Mouse (Mus musculus) kidney, postnatal 0 days (tissue): ENCODE results near the gene Pip4p1. TPM values are rescaled to one million over a fixed set of nuclear protein-coding genes. Genes with fewer than 3 reads are reported as not detected.
A peak's percentile ranks its signal among the peaks of the same experiment; 100 is the strongest.
"Not testable (repeated sequence)": the region's sequence is repeated elsewhere in the genome, so short reads cannot be mapped to it uniquely, and the experiment has no call there.

Experiments
- ATAC-seq: fragments of 200-750 bp; cut with Nextera tagmentation; replicated peaks from 2 replicates; pipeline ENCODE4 v1.8.0; 2017; ENCODE audit warnings: low read depth, moderate number of reproducible peaks, moderate TSS enrichment, moderate library complexity; ENCODE audit not compliant: low FRiP score
- DNase-seq: peaks from one replicate; pipeline ENCODE4 v3.0.0-alpha.2; 2016; ENCODE audit warnings: low spot score
- H3K27ac ChIP-seq: fragments of 300-500 bp; sonication (generic); 2 replicates; pipeline ENCODE4 v1.5.1; 2014; ENCODE audit warnings: mild to moderate bottlenecking
- H3K27me3 ChIP-seq: fragments of 300-500 bp; sonication (generic); 2 replicates; pipeline ENCODE4 v1.6.1; 2014; ENCODE audit warnings: low read length, mixed read lengths; ENCODE audit not compliant: insufficient read depth
- H3K36me3 ChIP-seq: fragments of 300-500 bp; sonication (generic); 2 replicates; pipeline ENCODE4 v1.6.1; 2014; ENCODE audit warnings: low read length, mixed read lengths; ENCODE audit not compliant: insufficient read depth
- H3K4me1 ChIP-seq: fragments of 300-500 bp; sonication (generic); replicated peaks from 2 replicates; pipeline ENCODE4 v1.6.1; 2014; ENCODE audit warnings: antibody characterized with exemption, low read length, mixed read lengths; ENCODE audit not compliant: insufficient read depth
- H3K4me2 ChIP-seq: fragments of 300-500 bp; sonication (generic); 2 replicates; pipeline ENCODE4 v1.6.1; 2014; ENCODE audit warnings: mild to moderate bottlenecking, low read length, moderate library complexity, mixed read lengths
- H3K4me3 ChIP-seq: fragments of 300-500 bp; sonication (generic); replicated peaks from 2 replicates; pipeline ENCODE4 v1.5.1; 2014; ENCODE audit warnings: low read depth, low read length
- H3K9ac ChIP-seq: fragments of 300-500 bp; sonication (generic); 2 replicates; pipeline ENCODE4 v1.6.1; 2014; ENCODE audit warnings: low read depth, low read length
- H3K9me3 ChIP-seq: fragments of 300-500 bp; sonication (generic); replicated peaks from 2 replicates; pipeline ENCODE4 v1.6.1; 2016; ENCODE audit warnings: low read length, inconsistent platforms, mixed read lengths
- CTCF ChIP-seq: IDR thresholded peaks from 2 replicates; pipeline ENCODE4 v1.5.1; 2016; ENCODE audit warnings: antibody characterized with exemption, low read depth, mild to moderate bottlenecking, moderate library complexity
- WGBS: fragments of 180-500 bp; shearing (Covaris S2); extraction: QIAGEN DNeasy Blood & Tissue Kit; methylation state at CpG from one replicate; pipeline ENCODE4 v1.1.7; 2014; 5-methylcytosine and 5-hydroxymethylcytosine counted together
- polyA plus RNA-seq: library from polyadenylated mRNA; unstranded; fragments of >200 nt; fragmentation: Nextera tagmentation; extraction: Ambion mirVana; gene quantifications from 2 replicates; pipeline ENCODE4 v1.2.1, GENCODE M21; 2015

Pip4p1 gene
- polyA plus RNA-seq, 1 experiment from 2014 or later, result 52.6 TPM

DNA sequence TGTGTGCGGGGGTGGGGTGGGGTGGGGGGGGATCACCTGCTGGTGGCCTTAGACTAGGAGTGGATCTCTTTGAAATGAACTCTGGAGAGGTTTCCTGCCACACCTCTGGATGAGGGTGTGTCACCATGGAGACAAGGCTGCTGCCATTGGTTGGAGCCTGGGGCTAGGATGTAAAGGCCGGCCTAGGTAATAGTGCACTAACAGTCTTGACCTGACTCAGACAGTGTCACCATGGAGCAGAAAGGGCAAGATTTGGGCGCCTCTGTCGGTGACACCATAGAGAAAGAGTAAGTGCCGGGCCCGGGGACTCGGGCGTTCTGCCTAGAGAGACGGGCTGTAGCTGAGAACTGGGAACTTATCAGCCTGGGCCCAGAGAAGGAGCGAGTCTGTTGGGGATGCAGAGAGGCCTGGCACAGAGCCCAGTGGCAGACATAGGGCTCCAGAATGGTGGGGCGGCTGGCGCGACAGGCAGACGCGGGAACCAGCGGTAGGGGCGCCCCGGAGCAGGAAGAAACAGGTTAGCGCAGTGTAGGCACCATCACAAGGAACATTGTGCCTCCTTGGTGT, 25.4 kb upstream of the Pip4p1 start, which contains the start of gene Pnp2:
Gene Pnp2 (plus strand): TSS at position 51 of the 567 bp plus-strand sequence.
- not testable (repeated sequence) for H3K9ac ChIP-seq, H3K27me3 ChIP-seq, H3K36me3 ChIP-seq, DNase-seq, H3K4me1 ChIP-seq, H3K4me3 ChIP-seq, H3K9me3 ChIP-seq, H3K27ac ChIP-seq
- H3K4me2 ChIP-seq, result peak within 1 kb of the TSS; percentile 36
- 3% methylated on average over 18 of the region's 19 CpGs for WGBS
- ATAC-seq, result peak; percentile 75
- peak; percentile 35; the same call in 1 of the 2 replicates for TF ChIP-seq CTCF

DNA sequence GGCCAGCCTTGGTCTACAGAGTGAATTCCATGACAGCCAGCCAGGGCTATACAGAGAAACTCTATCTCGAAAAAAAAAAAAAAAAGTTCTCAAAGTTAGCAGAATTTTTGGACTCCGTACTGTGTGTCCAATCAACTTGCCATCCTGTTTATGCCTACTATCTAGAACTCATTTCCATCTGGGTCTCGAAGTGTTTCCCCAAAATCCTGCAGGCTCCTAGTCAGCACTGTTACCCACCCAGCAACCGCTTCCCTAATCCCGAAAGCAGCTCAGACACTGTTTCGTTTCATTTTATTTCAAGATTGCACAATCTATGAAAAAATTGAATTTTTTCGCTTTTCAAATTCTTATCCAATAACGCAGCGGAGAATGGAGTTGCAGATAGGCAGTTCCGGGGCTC, 24.8 kb upstream of the Pip4p1 start:
- Histone ChIP-seq H3K4me2 (no peak overlapping the region), H3K9ac (no peak overlapping the region), H3K27ac (no peak overlapping the region), H3K36me3 (no peaks in the 10 kb centered on the region), H3K4me3 (no peak overlapping the region), H3K27me3 (no peaks in the 10 kb centered on the region), H3K9me3 (no peaks in the 10 kb centered on the region), H3K4me1 (no peaks in the 10 kb centered on the region)
- TF ChIP-seq CTCF, result no peak
- ATAC-seq (no peak), DNase-seq (no peak)
- WGBS, result 90% methylated on average over 10 of the region's 10 CpGs

DNA sequence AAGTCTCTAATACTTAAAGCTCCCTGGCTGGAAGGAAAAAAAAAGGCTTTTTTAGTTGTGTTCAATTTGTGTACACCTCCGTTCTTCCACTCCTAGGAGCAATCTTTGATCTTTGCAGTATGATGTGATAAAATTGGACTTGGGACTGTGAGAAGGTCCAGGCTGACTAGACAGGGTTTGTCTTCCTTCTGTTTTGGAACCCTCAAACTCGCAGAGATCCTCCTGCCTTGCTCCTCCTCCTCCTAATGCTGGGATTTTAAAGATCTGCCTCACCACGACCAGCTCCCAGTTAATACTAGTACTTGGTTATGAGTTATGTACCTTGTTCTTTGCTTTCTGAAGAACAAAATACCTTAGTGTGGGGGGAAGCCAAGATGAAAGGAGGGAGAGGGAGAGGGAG, 14.9 kb upstream of the Pip4p1 start:
- H3K4me1 ChIP-seq, ATAC-seq, H3K9me3 ChIP-seq, H3K36me3 ChIP-seq, H3K27me3 ChIP-seq, DNase-seq: not testable (repeated sequence)
- H3K4me2 ChIP-seq, result peak overlapping the region; percentile 69
- 9% methylated on average over 3 of the region's 3 CpGs for WGBS
- peak overlapping the region; percentile 43; the same call in 1 of the 2 replicates for H3K9ac ChIP-seq
- H3K4me3 ChIP-seq, result peak overlapping the region; percentile 49
- H3K27ac ChIP-seq, result 0 out of 2 replicates have a peak overlapping the region, but pooled peaks have one; percentile 89

DNA sequence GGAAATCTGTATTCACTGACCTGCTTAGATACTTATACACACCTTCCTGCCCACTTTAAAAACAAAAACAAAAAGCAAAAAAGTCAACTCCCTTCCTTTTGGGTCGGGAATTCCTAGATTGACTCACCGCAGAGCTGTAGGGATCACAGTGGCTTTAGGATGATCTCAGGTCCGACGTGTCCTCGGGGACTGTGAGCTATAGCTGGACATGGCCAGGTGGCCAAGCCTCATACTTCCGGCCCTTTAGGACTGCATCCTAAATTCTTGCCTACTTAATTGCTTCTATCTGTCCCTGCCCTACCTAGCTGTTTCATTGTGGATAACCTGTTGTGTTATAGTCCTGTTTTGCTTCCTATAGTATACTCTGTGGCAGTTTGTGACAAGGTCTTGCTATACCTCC, 14.4 kb upstream of the Pip4p1 start:
- ATAC-seq, H3K27me3 ChIP-seq, H3K4me1 ChIP-seq, H3K9me3 ChIP-seq, DNase-seq, H3K36me3 ChIP-seq: not testable (repeated sequence)
- peak overlapping the region; percentile 69 for H3K4me2 ChIP-seq
- peak overlapping the region; percentile 49 for H3K4me3 ChIP-seq
- peak overlapping the region; percentile 89 for H3K27ac ChIP-seq
- H3K9ac ChIP-seq, result peak overlapping the region; percentile 43
- 3% methylated on average over 6 of the region's 6 CpGs for WGBS

DNA sequence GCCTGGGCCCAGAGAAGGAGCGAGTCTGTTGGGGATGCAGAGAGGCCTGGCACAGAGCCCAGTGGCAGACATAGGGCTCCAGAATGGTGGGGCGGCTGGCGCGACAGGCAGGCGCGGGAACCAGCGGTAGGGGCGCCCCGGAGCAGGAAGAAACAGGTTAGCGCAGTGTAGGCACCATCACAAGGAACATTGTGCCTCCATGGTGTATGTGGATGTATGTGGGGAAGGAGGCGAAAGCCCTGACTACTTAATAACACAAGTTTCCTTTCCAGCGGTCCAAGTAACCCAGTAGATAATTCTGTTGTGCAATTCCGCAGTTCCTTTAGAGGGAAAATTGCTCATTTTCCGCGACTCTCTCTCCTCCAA, 14.0 kb upstream of the Pip4p1 start:
- not testable (repeated sequence) for H3K9me3 ChIP-seq, H3K4me1 ChIP-seq, H3K27me3 ChIP-seq, H3K36me3 ChIP-seq
- H3K9ac ChIP-seq, result peak overlapping the region; percentile 43
- H3K4me3 ChIP-seq, result peak overlapping the region; percentile 49
- ATAC-seq (peak; percentile 96), DNase-seq (peak; percentile 44)
- peak overlapping the region; percentile 69 for H3K4me2 ChIP-seq
- H3K27ac ChIP-seq, result peak overlapping the region; percentile 89
- TF ChIP-seq CTCF, result peak; percentile 50
- under 1% methylated on average over 14 of the region's 15 CpGs for WGBS

DNA sequence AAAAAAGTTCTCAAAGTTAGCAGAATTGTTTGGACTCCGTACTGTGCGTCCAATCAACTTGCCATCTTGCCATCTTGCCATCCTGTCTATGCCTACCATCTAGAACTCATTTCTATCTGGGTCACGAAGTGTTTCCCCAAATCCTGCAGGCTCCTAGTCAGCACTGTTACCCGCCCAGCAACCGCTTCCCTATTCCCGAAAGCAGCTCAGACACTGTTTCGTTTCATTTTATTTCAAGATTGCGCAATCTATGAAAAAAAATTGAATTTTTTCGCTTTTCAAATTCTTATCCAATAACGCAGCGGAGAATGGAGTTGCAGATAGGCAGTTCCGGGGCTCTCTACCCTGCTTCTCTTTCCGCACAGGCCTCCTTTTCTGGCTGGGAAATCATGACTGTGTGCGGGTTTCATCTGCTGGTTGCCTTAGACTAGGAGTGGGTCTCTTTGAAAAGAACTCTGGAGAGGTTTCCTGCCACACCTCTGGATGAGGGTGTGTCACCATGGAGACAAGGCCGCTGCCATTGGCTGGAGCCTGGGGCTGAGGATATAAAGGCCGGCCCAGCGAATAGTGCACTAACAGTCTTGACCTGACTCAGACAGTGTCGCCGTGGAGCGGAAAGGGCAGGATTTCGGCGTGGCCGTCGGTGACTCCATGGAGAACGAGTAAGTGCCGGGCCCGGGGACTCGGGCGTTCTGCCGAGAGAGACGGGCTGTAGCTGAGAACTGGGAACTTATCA, 13.4 kb upstream of the Pip4p1 start, which contains the start of gene Gm49342:
Gene Gm49342 (plus strand): TSS at position 586 of the 736 bp plus-strand sequence.
- Histone ChIP-seq H3K9ac (peak within 1 kb of the TSS; percentile 43), H3K36me3 (no peaks in the 10 kb centered on the region), H3K27me3 (no peaks in the 10 kb centered on the region), H3K9me3 (no peaks in the 10 kb centered on the region), H3K4me2 (peak within 1 kb of the TSS; percentile 69), H3K4me3 (peak within 1 kb of the TSS; percentile 49), H3K4me1 (no peaks in the 10 kb centered on the region), H3K27ac (peak within 1 kb of the TSS; percentile 89)
- ATAC-seq (peak; percentile 99), DNase-seq (peak; percentile 96)
- no peak; the same call in none of the 2 replicates for TF ChIP-seq CTCF
- WGBS, result 16% methylated on average over 31 of the region's 31 CpGs
